Mouse (Mus musculus) heart, embryonic 14.5 days (tissue): ENCODE data around the gene Slitrk5. TPM values are rescaled to one million over a fixed set of nuclear protein-coding genes. Genes with fewer than 3 reads are reported as not detected.
A peak's percentile ranks its signal among the peaks of the same experiment; 100 is the strongest.
"Not testable (repeated sequence)": the region's sequence is repeated elsewhere in the genome, so short reads cannot be mapped to it uniquely, and the experiment has no call there.

Source experiments
- ATAC-seq: fragments of 200-750 bp; cut with Nextera tagmentation; 2 replicates; pipeline ENCODE4 v1.8.0; 2017; ENCODE audit warnings: low read depth, moderate TSS enrichment; ENCODE audit not compliant: insufficient number of reproducible peaks, insufficient read depth, low FRiP score
- H3K27ac ChIP-seq, 2 experiments: fragments of 200-500 bp in 1 of 2; fragments of 300-500 bp in 1 of 2; sonication (generic) in 1 of 2; replicated peaks in 1 of 2; 2 replicates each; pipeline ENCODE4 v1.5.1; 2012 to 2014; ENCODE audit warnings: low read depth in 2 of 2, low read length in 2 of 2, control low read depth in 1 of 2, mild to moderate bottlenecking in 1 of 2, mixed read lengths in 1 of 2; ENCODE audit not compliant: control insufficient read depth in 1 of 2, insufficient read depth in 1 of 2
- H3K27me3 ChIP-seq: fragments of 300-500 bp; sonication (generic); 2 replicates; pipeline ENCODE4 v1.6.1; 2014; ENCODE audit warnings: mild to moderate bottlenecking, low read length, control low read depth; ENCODE audit not compliant: control insufficient read depth, insufficient read depth
- H3K36me3 ChIP-seq: fragments of 300-500 bp; sonication (generic); 2 replicates; pipeline ENCODE4 v1.6.1; 2014; ENCODE audit warnings: mild to moderate bottlenecking, control low read depth, low read length, mixed read lengths; ENCODE audit not compliant: control insufficient read depth, insufficient read depth
- H3K4me1 ChIP-seq, 2 experiments: fragments of 200-500 bp in 1 of 2; fragments of 300-500 bp in 1 of 2; sonication (generic) in 1 of 2; 2 replicates each; pipeline ENCODE4 v1.6.1; 2012 to 2014; ENCODE audit warnings: low read length in 2 of 2, control low read depth in 1 of 2, mixed read lengths in 1 of 2; ENCODE audit not compliant: control insufficient read depth in 2 of 2, insufficient read depth in 2 of 2
- H3K4me2 ChIP-seq: fragments of 300-500 bp; sonication (generic); 2 replicates; pipeline ENCODE4 v1.6.1; 2014; ENCODE audit warnings: mild to moderate bottlenecking, low read length
- H3K4me3 ChIP-seq, 2 experiments: fragments of 200-500 bp in 1 of 2; fragments of 300-500 bp in 1 of 2; sonication (generic) in 1 of 2; 2 replicates each; pipeline ENCODE4 v1.5.1; 2012 to 2014; ENCODE audit warnings: low read length in 2 of 2, mild to moderate bottlenecking in 2 of 2, control low read depth in 1 of 2, low read depth in 1 of 2, moderate library complexity in 1 of 2; ENCODE audit not compliant: control insufficient read depth in 1 of 2, insufficient read depth in 1 of 2
- H3K9ac ChIP-seq: fragments of 300-500 bp; sonication (generic); 2 replicates; pipeline ENCODE4 v1.6.1; 2014; ENCODE audit warnings: mild to moderate bottlenecking, low read length
- H3K9me3 ChIP-seq: fragments of 300-500 bp; sonication (generic); 2 replicates; pipeline ENCODE4 v1.6.1; 2016; ENCODE audit warnings: low read length, control low read depth; ENCODE audit not compliant: control insufficient read depth
- WGBS: fragments of 180-500 bp; shearing (Covaris S2); extraction: QIAGEN DNeasy Blood & Tissue Kit; methylation state at CpG from one replicate; pipeline ENCODE4 v1.1.7; 2014; 5-methylcytosine and 5-hydroxymethylcytosine counted together
- polyA plus RNA-seq: library from polyadenylated mRNA; unstranded; fragments of >200 nt; fragmentation: Nextera tagmentation; extraction: Ambion mirVana; gene quantifications from 2 replicates; pipeline ENCODE4 v1.2.1, GENCODE M21; 2014

Slitrk5 gene
- polyA plus RNA-seq, 1 experiment from 2014 or later, result 9.8 TPM

GRCm38 (mm10) chr14:111681092-111681708 is 6.3 kb downstream of the Slitrk5 start:
- peak overlapping the region; percentile 51 to 55 for H3K4me3 ChIP-seq
- peaks cover 19% of the 10 kb centered on the region; the same call in 1 of the 2 replicates for H3K27me3 ChIP-seq
- ATAC-seq, result peak; percentile 35; the same call in 1 of the 2 replicates
- H3K4me2 ChIP-seq, result peak overlapping the region; percentile 80
- no peaks in the 10 kb centered on the region for H3K9me3 ChIP-seq
- no peaks in the 10 kb centered on the region for H3K36me3 ChIP-seq
- peak overlapping the region; percentile 77 for H3K9ac ChIP-seq
- WGBS, result under 1% methylated on average over 38 of the region's 38 CpGs
- peaks cover 13 to 15% of the 10 kb centered on the region in 2 experiments; a peak in 3 of 4 replicates for H3K4me1 ChIP-seq
- H3K27ac ChIP-seq, result peak overlapping the region; percentile 7 to 10; a peak in 2 of 4 replicates

- Histone ChIP-seq H3K4me2 (peak overlapping the region; percentile 80), H3K27me3 (peaks cover 19% of the 10 kb centered on the region; the same call in 1 of the 2 replicates), H3K9ac (peak overlapping the region; percentile 77), H3K36me3 (no peaks in the 10 kb centered on the region), H3K4me1 (peaks cover 13 to 15% of the 10 kb centered on the region in 2 experiments; a peak in 3 of 4 replicates), H3K27ac (peak overlapping the region; percentile 7 to 10; a peak in 2 of 4 replicates), H3K4me3 (peak overlapping the region; percentile 51 to 55), H3K9me3 (no peaks in the 10 kb centered on the region)
- ATAC-seq, result no peak
- WGBS, result 6% methylated on average over 13 of the region's 13 CpGs
These were observed 6.9 kb downstream of the Slitrk5 start for GRCm38 (mm10) chr14:111681773-111682172.

GRCm38 (mm10) chr14:111683543-111683942 is 8.6 kb downstream of the Slitrk5 start:
- Histone ChIP-seq H3K9me3 (no peaks in the 10 kb centered on the region), H3K4me1 (peaks cover 11 to 12% of the 10 kb centered on the region in 2 experiments), H3K4me3 (no peak overlapping the region), H3K27ac (no peak overlapping the region), H3K36me3 (no peaks in the 10 kb centered on the region), H3K9ac (no peak overlapping the region), H3K4me2 (no peak overlapping the region), H3K27me3 (peaks cover 19% of the 10 kb centered on the region; the same call in 1 of the 2 replicates)
- no peak for ATAC-seq
- 56% methylated on average over 4 of the region's 4 CpGs for WGBS

GRCm38 (mm10) chr14:111690139-111690538 is 15.2 kb downstream of the Slitrk5 start:
- WGBS, result 42% methylated on average over 1 of the region's 1 CpGs
- H3K36me3 ChIP-seq, H3K27me3 ChIP-seq, H3K27ac ChIP-seq, H3K4me2 ChIP-seq, H3K4me1 ChIP-seq, ATAC-seq, H3K9me3 ChIP-seq, H3K9ac ChIP-seq, H3K4me3 ChIP-seq: not testable (repeated sequence)

- no peaks in the 10 kb centered on the region for H3K27me3 ChIP-seq
- no peaks in the 10 kb centered on the region for H3K9me3 ChIP-seq
- H3K4me2 ChIP-seq, result no peak overlapping the region
- no peak overlapping the region for H3K4me3 ChIP-seq
- no peak overlapping the region for H3K9ac ChIP-seq
- H3K27ac ChIP-seq, result no peak overlapping the region
- ATAC-seq, result no peak
- no peaks in the 10 kb centered on the region for H3K36me3 ChIP-seq
- no peaks in the 10 kb centered on the region for H3K4me1 ChIP-seq
- 75% methylated on average over 2 of the region's 2 CpGs for WGBS
These were observed 54.9 kb downstream of the Slitrk5 start for GRCm38 (mm10) chr14:111729833-111730232.
